Mouse (Mus musculus) liver, postnatal 0 days (tissue): ENCODE measurements around the gene Lrrc49.

Source experiments
- CTCF ChIP-seq: sonication (generic); IDR thresholded peaks from 2 replicates; pipeline ENCODE4 v1.5.1; 2016; ENCODE audit warnings: antibody characterized with exemption, low read depth
- EP300 ChIP-seq: IDR thresholded peaks from 2 replicates; pipeline ENCODE4 v1.6.1; 2016; ENCODE audit warnings: antibody characterized with exemption, low read depth, mild to moderate bottlenecking

- TF ChIP-seq CTCF (no peak), EP300 (no peak)
Observed at GRCm38 (mm10) chr9:60668886-60669285, 19.1 kb downstream of the Lrrc49 start.
